Mouse (Mus musculus): ENCODE results near the gene Dyrk4. TPM values are rescaled to one million over a fixed set of nuclear protein-coding genes. Genes with fewer than 3 reads are reported as not detected.

Dyrk4 gene
- polyA plus RNA-seq, 2 experiments, result 0.09 TPM; not detected in 1

DNA sequence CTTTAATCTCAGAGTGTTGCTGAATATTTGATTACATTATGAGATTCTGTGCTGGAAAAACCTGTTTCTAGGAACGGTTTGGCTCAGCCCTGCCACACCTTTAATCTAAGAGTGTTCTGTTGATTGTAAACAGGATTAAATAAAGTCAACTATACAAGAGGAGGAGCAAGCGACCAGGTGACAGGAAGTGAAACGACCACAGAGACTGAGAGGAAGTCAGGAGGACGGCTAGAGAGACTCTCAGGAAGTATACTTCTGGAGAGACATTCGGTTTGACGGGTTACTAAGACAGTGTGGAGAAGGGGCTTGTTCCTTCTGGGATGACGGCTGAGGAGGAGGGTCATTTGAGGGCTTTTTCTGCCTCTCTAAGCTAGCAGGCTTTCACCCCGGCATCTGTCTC is 85.0 kb downstream of the Dyrk4 start:
- Histone ChIP-seq H3K9me3 (ENCODE audit: control insufficient read depth, low read length) (no peaks in the 10 kb centered on the region), H3K4me1 (replicated peaks; ENCODE audit: control insufficient read depth in 2 of 2, insufficient read depth in 2 of 2, low read length in 1 of 2) (no peaks in the 10 kb centered on the region), H3K9ac (replicated peaks) (no peak overlapping the region), H3K4me3 (ENCODE audit: insufficient read depth in 1 of 2, low read depth in 2 of 2, low read length in 2 of 2) (no peak overlapping the region), H3K27ac (no peak overlapping the region), H3K4me2 (ENCODE audit: low read depth) (no peak overlapping the region), H3K36me3 (replicated peaks; ENCODE audit: control insufficient read depth, insufficient read depth, low read depth) (peaks cover 24% of the 10 kb centered on the region), H3K27me3 (ENCODE audit: control insufficient read depth, insufficient read depth, low read length) (no peaks in the 10 kb centered on the region)
- DNase-seq (ENCODE audit: low read depth in 3 of 3, low spot score in 3 of 3) (no peak), ATAC-seq (ENCODE audit: insufficient read depth) (no peak)
- TF ChIP-seq EP300 (IDR thresholded peaks at IDR 0.05; ENCODE audit: low read depth), result no peak
- TF ChIP-seq CTCF (IDR thresholded peaks at IDR 0.05; ENCODE audit: low read depth), result no peak
- WGBS (ENCODE audit: insufficient replicate concordance), result 40% methylated on average over 8 of the region's 8 CpGs

Other genes starting within 250 kb of the Dyrk4 start
- 0.07 and 0.11 TPM in 2 replicates for gene Kcna6, start 181.2 kb downstream of the Dyrk4 start, polyA plus RNA-seq (2012; rRNA removed)
- gene Kcna6, start 181.2 kb downstream of the Dyrk4 start, polyA plus RNA-seq (2014; fragmentation: Nextera tagmentation; extraction: Ambion mirVana), result 0.06 and 0.10 TPM in 2 replicates
- 54.1 and 63.5 TPM in 2 replicates for gene Ndufa9, start 72.7 kb downstream of the Dyrk4 start, polyA plus RNA-seq (2012; rRNA removed)
- 145 and 151 TPM in 2 replicates for gene Ndufa9, start 72.7 kb downstream of the Dyrk4 start, polyA plus RNA-seq (2014; fragmentation: Nextera tagmentation; extraction: Ambion mirVana)
- not detected in 2 replicates for gene Akap3, start 68.7 kb downstream of the Dyrk4 start, polyA plus RNA-seq (2012; rRNA removed)
- 0.06 TPM in 1 of 2 replicates, not detected in the other for gene Akap3, start 68.7 kb downstream of the Dyrk4 start, polyA plus RNA-seq (2014; fragmentation: Nextera tagmentation; extraction: Ambion mirVana)
- gene Rad51ap1, start 17.7 kb upstream of the Dyrk4 start, polyA plus RNA-seq (2012; rRNA removed), result 28.6 and 37.7 TPM in 2 replicates
- gene Rad51ap1, start 17.7 kb upstream of the Dyrk4 start, polyA plus RNA-seq (2014; fragmentation: Nextera tagmentation; extraction: Ambion mirVana), result 48.7 and 59.7 TPM in 2 replicates
- gene D6Wsu163e, start 18.1 kb upstream of the Dyrk4 start, polyA plus RNA-seq (2012; rRNA removed), result 5.3 and 9.1 TPM in 2 replicates
- gene D6Wsu163e, start 18.1 kb upstream of the Dyrk4 start, polyA plus RNA-seq (2014; fragmentation: Nextera tagmentation; extraction: Ambion mirVana), result 14.5 and 16.0 TPM in 2 replicates
- gene Fgf6, start 93.7 kb upstream of the Dyrk4 start, polyA plus RNA-seq (2012; rRNA removed), result not detected in 2 replicates
- gene Fgf6, start 93.7 kb upstream of the Dyrk4 start, polyA plus RNA-seq (2014; fragmentation: Nextera tagmentation; extraction: Ambion mirVana), result not detected in 2 replicates
- gene Fgf23, start 151.1 kb upstream of the Dyrk4 start, polyA plus RNA-seq (2012; rRNA removed), result not detected in 2 replicates
- gene Fgf23, start 151.1 kb upstream of the Dyrk4 start, polyA plus RNA-seq (2014; fragmentation: Nextera tagmentation; extraction: Ambion mirVana), result not detected in 2 replicates
- 0.53 and 0.75 TPM in 2 replicates for gene Tigar, start 187.7 kb upstream of the Dyrk4 start, polyA plus RNA-seq (2012; rRNA removed)
- gene Tigar, start 187.7 kb upstream of the Dyrk4 start, polyA plus RNA-seq (2014; fragmentation: Nextera tagmentation; extraction: Ambion mirVana), result 0.29 and 0.43 TPM in 2 replicates
- gene Ccnd2, start 230.4 kb upstream of the Dyrk4 start, polyA plus RNA-seq (2012; rRNA removed), result 4.9 and 7.5 TPM in 2 replicates
- gene Ccnd2, start 230.4 kb upstream of the Dyrk4 start, polyA plus RNA-seq (2014; fragmentation: Nextera tagmentation; extraction: Ambion mirVana), result 52.5 and 59.4 TPM in 2 replicates